Mouse (Mus musculus) spleen, adult 12 weeks (tissue): ENCODE measurements around the gene Srbd1.

Source experiments
- DNase-seq: peaks from one replicate; pipeline ENCODE4 v3.0.0; 2022; ENCODE audit warnings: low spot score

The Srbd1 gene

GRCm38 (mm10) chr17:85981869-85982268 lies 163.1 kb downstream of the Srbd1 start:
- no peak for DNase-seq

- no peak for DNase-seq
These were observed 166.1 kb downstream of the Srbd1 start for GRCm38 (mm10) chr17:85978876-85979275.

- DNase-seq, result no peak
These were observed 169.9 kb downstream of the Srbd1 start for GRCm38 (mm10) chr17:85975077-85975476.

- no peak for DNase-seq
These were observed 170.4 kb downstream of the Srbd1 start for GRCm38 (mm10) chr17:85974591-85974990.

GRCm38 (mm10) chr17:85971120-85971519 lies 173.9 kb downstream of the Srbd1 start:
- DNase-seq, result no peak

- no peak for DNase-seq
These were observed 183.3 kb downstream of the Srbd1 start for GRCm38 (mm10) chr17:85961653-85962052.

- no peak for DNase-seq
These were observed 193.2 kb downstream of the Srbd1 start for GRCm38 (mm10) chr17:85951771-85952170.

- DNase-seq, result no peak
These were observed 195.0 kb downstream of the Srbd1 start for GRCm38 (mm10) chr17:85949919-85950505.

GRCm38 (mm10) chr17:85948911-85949909 lies 195.8 kb downstream of the Srbd1 start:
- no peak for DNase-seq

GRCm38 (mm10) chr17:85944726-85945125 lies 200.2 kb downstream of the Srbd1 start:
- no peak for DNase-seq

GRCm38 (mm10) chr17:85943994-85944640 lies 200.9 kb downstream of the Srbd1 start:
- no peak for DNase-seq

- no peak for DNase-seq
These were observed 201.4 kb downstream of the Srbd1 start for GRCm38 (mm10) chr17:85943551-85943981.

- DNase-seq, result no peak
These were observed 201.9 kb downstream of the Srbd1 start for GRCm38 (mm10) chr17:85943071-85943470.

- DNase-seq, result no peak
These were observed 202.9 kb downstream of the Srbd1 start for GRCm38 (mm10) chr17:85942123-85942522.

GRCm38 (mm10) chr17:85941141-85941738 lies 203.7 kb downstream of the Srbd1 start:
- DNase-seq, result no peak

GRCm38 (mm10) chr17:85937131-85937530 lies 207.8 kb downstream of the Srbd1 start:
- no peak for DNase-seq

- DNase-seq, result no peak
These were observed 209.7 kb downstream of the Srbd1 start for GRCm38 (mm10) chr17:85935268-85935667.
